Mouse (Mus musculus): ENCODE measurements around the gene Misp.

- TF ChIP-seq CTCF (conservative IDR thresholded peaks at IDR 0.05 in 1 of 2, IDR thresholded peaks at IDR 0.05 in 1 of 2; ENCODE audit: low read depth in 2 of 2, low read length in 2 of 2) (no peak), ZNF384 (IDR thresholded peaks at IDR 0.05; ENCODE audit: low read depth, low read length) (no peak), ZC3H11A (IDR thresholded peaks at IDR 0.05; ENCODE audit: low read depth, low read length) (no peak), SIN3A (IDR thresholded peaks at IDR 0.05; ENCODE audit: low read length) (no peak), MAX (IDR thresholded peaks at IDR 0.05; ENCODE audit: low read length) (no peak), EP300 (IDR thresholded peaks at IDR 0.05; ENCODE audit: low read length) (no peak), MAZ (IDR thresholded peaks at IDR 0.05; ENCODE audit: low read depth, low read length) (no peak)
Observed at GRCm38 (mm10) chr10:79849941-79850628, 29.3 kb downstream of the Misp start.

Measured in CH12.LX (cell line).